In genomic region chr3:29726376-29726967, GRCm38 (mm10) we compare ENCODE assay signal across 9 mouse cellular contexts.
DNase-seq lines count a peak whose midpoint lies in the region; ATAC-seq and TF ChIP-seq lines count a peak whose summit lies in the region.
"Had no signal": no experiment of that assay in that cellular context is flagged by ENCODE, and none has a peak within 500 bp of the region (broad histone marks: within the 10 kb centered on the region; RNA-seq: fewer than 3 reads in every experiment).

No protein-coding gene starts in this region.

- H3K9me3 ChIP-seq in liver, postnatal 0 days (ENCODE audit: low read length) = no peaks in the 10 kb centered on the region
- no peaks in the 10 kb centered on the region for H3K9me3 ChIP-seq in liver, embryonic 12.5 days (replicated peaks)
- H3K9me3 ChIP-seq in forebrain, embryonic 14.5 days (replicated peaks; ENCODE audit: control insufficient read depth, low read length) = no peaks in the 10 kb centered on the region
- no peaks in the 10 kb centered on the region for H3K9me3 ChIP-seq in neural tube, embryonic 14.5 days (ENCODE audit: control insufficient read depth, low read length)
- H3K9me3 ChIP-seq: G1E had no signal

- TF ChIP-seq EP300 in liver, postnatal 0 days (IDR thresholded peaks at IDR 0.05; ENCODE audit: low read depth) = no peak

- ATAC-seq in frontal cortex, adult (ENCODE audit: low TSS enrichment) = peak; percentile 95
- ATAC-seq in liver, postnatal 0 days = no peak
- no peak for ATAC-seq in liver, embryonic 12.5 days
- peak; percentile 89 for ATAC-seq in forebrain, embryonic 14.5 days
- ATAC-seq in neural tube, embryonic 14.5 days (ENCODE audit: low read depth) = peak; percentile 92
- no peak for ATAC-seq in inflammation-experienced regulatory T-cells, adult 6 months

- no peak overlapping the region for H3K27ac ChIP-seq in liver, postnatal 0 days (ENCODE audit: low read depth)
- no peak overlapping the region for H3K27ac ChIP-seq in liver, embryonic 12.5 days
- H3K27ac ChIP-seq in forebrain, embryonic 14.5 days (ENCODE audit: low read depth, low read length) = no peak overlapping the region
- H3K27ac ChIP-seq in neural tube, embryonic 14.5 days (ENCODE audit: low read depth, low read length) = no peak overlapping the region

- no peaks in the 10 kb centered on the region for H3K27me3 ChIP-seq in liver, postnatal 0 days (ENCODE audit: insufficient read depth, low read length)
- H3K27me3 ChIP-seq in liver, embryonic 12.5 days (replicated peaks) = no peaks in the 10 kb centered on the region
- no peaks in the 10 kb centered on the region for H3K27me3 ChIP-seq in forebrain, embryonic 14.5 days (replicated peaks; ENCODE audit: control insufficient read depth, insufficient read depth, low read length)
- H3K27me3 ChIP-seq in neural tube, embryonic 14.5 days (ENCODE audit: control insufficient read depth, insufficient read depth, low read length) = no peaks in the 10 kb centered on the region

- H3K4me2 ChIP-seq in liver, postnatal 0 days (ENCODE audit: low read depth, low read length) = no peak overlapping the region
- no peak overlapping the region for H3K4me2 ChIP-seq in liver, embryonic 12.5 days
- no peak overlapping the region for H3K4me2 ChIP-seq in forebrain, embryonic 14.5 days (ENCODE audit: low read length)
- no peak overlapping the region for H3K4me2 ChIP-seq in neural tube, embryonic 14.5 days (ENCODE audit: low read depth, low read length)

- no peak for DNase-seq in frontal cortex, postnatal 10 days (ENCODE audit: low spot score in 2 of 2)
- DNase-seq in liver, postnatal 0 days = no peak
- peak; percentile 89 for DNase-seq in forebrain, embryonic 14.5 days (ENCODE audit: low spot score)
- DNase-seq in gastrocnemius, adult 8-10 months (ENCODE audit: low spot score in 2 of 2) = no peak

- no peaks in the 10 kb centered on the region for H3K4me1 ChIP-seq in liver, postnatal 0 days (ENCODE audit: insufficient read depth)
- no peaks in the 10 kb centered on the region for H3K4me1 ChIP-seq in liver, embryonic 12.5 days
- no peaks in the 10 kb centered on the region for H3K4me1 ChIP-seq in forebrain, embryonic 14.5 days (ENCODE audit: control insufficient read depth, insufficient read depth, low read length)
- H3K4me1 ChIP-seq in neural tube, embryonic 14.5 days (ENCODE audit: control insufficient read depth, insufficient read depth, low read length) = no peaks in the 10 kb centered on the region

- TF ChIP-seq CTCF in liver, postnatal 0 days (IDR thresholded peaks at IDR 0.05; ENCODE audit: low read depth) = peak; percentile 56

- H3K9ac ChIP-seq in liver, postnatal 0 days (replicated peaks) = no peak overlapping the region
- H3K9ac ChIP-seq in liver, embryonic 12.5 days = no peak overlapping the region
- H3K9ac ChIP-seq in forebrain, embryonic 14.5 days (ENCODE audit: low read length) = no peak overlapping the region
- no peak overlapping the region for H3K9ac ChIP-seq in neural tube, embryonic 14.5 days (replicated peaks; ENCODE audit: low read depth, low read length)

- no peaks in the 10 kb centered on the region for H3K36me3 ChIP-seq in liver, postnatal 0 days (replicated peaks; ENCODE audit: insufficient read depth, low read length)
- H3K36me3 ChIP-seq in liver, embryonic 12.5 days = no peaks in the 10 kb centered on the region
- H3K36me3 ChIP-seq in forebrain, embryonic 14.5 days (ENCODE audit: control insufficient read depth, insufficient read depth, low read length) = no peaks in the 10 kb centered on the region
- no peaks in the 10 kb centered on the region for H3K36me3 ChIP-seq in neural tube, embryonic 14.5 days (ENCODE audit: control insufficient read depth, insufficient read depth, low read length)
- H3K36me3 ChIP-seq: G1E had no signal

- H3K4me3 ChIP-seq in liver, postnatal 0 days (ENCODE audit: low read depth, low read length) = no peak overlapping the region
- H3K4me3 ChIP-seq in liver, embryonic 12.5 days = no peak overlapping the region
- no peak overlapping the region for H3K4me3 ChIP-seq in forebrain, embryonic 14.5 days (ENCODE audit: low read depth, low read length)
- H3K4me3 ChIP-seq in neural tube, embryonic 14.5 days (ENCODE audit: low read depth, low read length) = no peak overlapping the region

- WGBS in liver, postnatal 0 days (ENCODE audit: insufficient replicate concordance) = 58% methylated on average over 8 of the region's 8 CpGs
- WGBS in liver, embryonic 12.5 days (ENCODE audit: insufficient replicate concordance) = 44% methylated on average over 8 of the region's 8 CpGs
- WGBS in forebrain, embryonic 14.5 days = 58% methylated on average over 8 of the region's 8 CpGs
- 62% methylated on average over 8 of the region's 8 CpGs for WGBS in neural tube, embryonic 14.5 days

Comparison
In these comparisons a context has a peak if more than half of its experiments do, and no peak if none do; other contexts are left out.
1. ATAC-seq: peak in frontal cortex, adult (single experiment), forebrain, embryonic 14.5 days (single experiment) and neural tube, embryonic 14.5 days (single experiment); none in liver, postnatal 0 days (single experiment), liver, embryonic 12.5 days (single experiment) and inflammation-experienced regulatory T-cells, adult 6 months (single experiment).